Mouse (Mus musculus): ENCODE data around the gene Myo3b. TPM values are rescaled to one million over a fixed set of nuclear protein-coding genes. Genes with fewer than 3 reads are reported as not detected.

Gene Myo3b
- total RNA-seq, 2 experiments from 2014 or later = 0.61 to 0.72 TPM

- DNase-seq (ENCODE audit: extremely low spot score in 1 of 2, low spot score in 2 of 2) = no peak
Observed at GRCm38 (mm10) chr2:70031472-70031871, 7.5 kb upstream of the Myo3b start.

DNA sequence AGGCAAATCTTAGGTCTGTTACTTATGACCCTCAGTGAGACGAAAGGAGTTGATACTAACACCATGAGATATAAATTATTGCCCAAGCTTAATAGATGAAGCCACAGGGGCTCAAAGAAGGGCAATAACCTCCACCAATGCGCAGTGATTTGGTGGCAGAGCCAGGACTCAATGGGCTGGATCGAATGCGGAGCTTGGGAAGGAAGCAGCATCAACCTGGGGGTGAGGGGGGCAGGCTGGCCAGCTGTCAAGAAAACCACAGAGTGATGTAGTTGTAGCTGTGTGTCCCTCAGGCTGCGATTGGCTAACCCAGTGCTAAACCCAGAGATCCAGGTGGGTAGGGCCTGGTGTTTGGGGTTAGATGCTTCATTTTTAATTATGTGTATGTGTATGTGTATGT is 4.0 kb upstream of the Myo3b start:
- no peak for DNase-seq (ENCODE audit: extremely low spot score in 1 of 2, low spot score in 2 of 2)
- intact Hi-C loops (cut with DNase I) = loop anchor here (10.0 kb wide), 1 partner anchor 520 kb away; the partner anchor contains the start of gene Gad1
- H3K27ac ChIP-seq = no peak overlapping the region
- no peak overlapping the region for H3K4me3 ChIP-seq
- TF ChIP-seq CTCF (IDR thresholded peaks at IDR 0.05) = no peak

More at GRCm38 (mm10) chr2:70031472-70031871, 7.5 kb upstream of the Myo3b start:
- intact Hi-C loops (cut with DNase I) = loop anchor here (10.0 kb wide), 1 partner anchor 523 kb away; the partner anchor contains the start of gene Gad1
- no peak for TF ChIP-seq CTCF (IDR thresholded peaks at IDR 0.05)
- H3K27ac ChIP-seq = no peak overlapping the region
- no peak overlapping the region for H3K4me3 ChIP-seq

DNA sequence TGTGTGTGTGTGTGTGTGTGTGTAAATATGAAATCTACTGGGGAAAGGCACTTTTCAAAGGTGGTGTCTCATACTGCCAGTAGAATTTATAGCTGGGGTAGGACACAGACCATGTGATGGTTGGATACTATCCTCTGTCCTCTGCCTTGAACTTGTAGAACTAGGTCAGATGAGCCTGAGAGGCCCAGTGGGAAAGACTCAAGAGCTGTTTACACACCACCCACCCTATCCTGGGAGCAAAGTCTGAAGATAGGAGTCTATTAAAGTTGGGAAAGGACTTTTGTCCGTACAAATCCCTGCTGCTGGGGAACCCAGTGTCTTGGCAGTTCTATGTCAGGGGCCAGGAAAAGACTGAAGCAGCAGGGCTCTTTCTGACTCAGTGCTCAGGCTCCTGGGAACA is 3.6 kb upstream of the Myo3b start:
- intact Hi-C loops (cut with DNase I) = loop anchor here (10.0 kb wide), 1 partner anchor 519 kb away; the partner anchor contains the start of gene Gad1
- Histone ChIP-seq H3K27ac (no peak overlapping the region), H3K4me3 (no peak overlapping the region)
- no peak for TF ChIP-seq CTCF (IDR thresholded peaks at IDR 0.05)
- no peak for DNase-seq (ENCODE audit: extremely low spot score in 1 of 2, low spot score in 2 of 2)

GRCm38 (mm10) chr2:70037221-70037620 is 1.7 kb upstream of the Myo3b start:
- no peak for DNase-seq (ENCODE audit: extremely low spot score in 1 of 2, low spot score in 2 of 2)
- TF ChIP-seq CTCF (IDR thresholded peaks at IDR 0.05) = peak; percentile 58
- Histone ChIP-seq H3K4me3 (no peak overlapping the region), H3K27ac (no peak overlapping the region)
- intact Hi-C loops (cut with DNase I) = loop anchor here (2.0 to 10.0 kb wide), 2 partner anchors 78 to 518 kb away; partner anchors contain the start of gene Gad1

DNA sequence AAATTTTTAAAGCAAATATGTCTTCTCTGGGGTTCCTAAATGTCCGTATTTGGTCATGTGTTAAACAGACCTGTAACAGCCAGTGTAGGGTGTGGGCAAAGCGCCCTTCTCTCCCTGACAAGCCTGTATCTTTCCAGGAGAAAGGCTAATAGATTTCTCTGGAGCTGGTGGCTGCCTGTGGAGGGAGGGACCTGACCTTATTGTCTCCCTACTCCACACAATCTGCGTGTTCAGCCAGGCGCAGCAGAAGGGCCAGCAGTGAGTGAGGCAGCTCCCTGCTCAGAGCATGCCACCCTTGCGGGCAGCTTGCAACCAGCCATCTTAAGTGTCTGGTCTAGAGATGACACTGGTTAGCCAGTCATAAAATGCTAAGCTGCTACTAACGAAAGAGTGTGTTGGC is 5.5 kb downstream of the Myo3b start:
- DNase-seq (ENCODE audit: extremely low spot score in 1 of 2, low spot score in 2 of 2) = no peak
- intact Hi-C loops (cut with DNase I) = no loop called here
- H3K27ac ChIP-seq = no peak overlapping the region
- TF ChIP-seq CTCF (IDR thresholded peaks at IDR 0.05) = no peak
- H3K4me3 ChIP-seq = no peak overlapping the region

- no peak overlapping the region for H3K27ac ChIP-seq
- TF ChIP-seq CTCF (IDR thresholded peaks at IDR 0.05) = no peak
- intact Hi-C loops (cut with DNase I) = no loop called here
- H3K4me3 ChIP-seq = no peak overlapping the region
- no peak for DNase-seq (ENCODE audit: extremely low spot score in 1 of 2, low spot score in 2 of 2)
Observed at GRCm38 (mm10) chr2:70047868-70048267, 8.9 kb downstream of the Myo3b start.

DNA sequence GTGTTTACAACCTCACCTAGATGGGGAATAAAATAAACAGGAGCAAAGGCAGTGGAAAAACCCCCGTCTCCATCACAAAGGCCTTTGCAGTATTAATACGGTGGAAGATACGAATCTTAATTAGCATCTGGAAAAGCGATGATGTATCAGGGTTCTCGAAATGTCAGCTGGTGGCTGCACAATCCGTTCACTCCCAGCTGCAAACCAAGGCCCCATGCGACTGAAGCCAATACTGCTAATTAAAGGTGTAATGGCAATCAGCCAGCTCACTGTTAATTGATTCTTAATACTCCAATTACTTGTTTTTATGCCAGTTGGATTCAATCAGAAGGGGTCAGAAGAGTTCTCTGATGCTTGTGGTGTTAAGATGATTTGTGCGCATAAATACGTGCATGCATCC is 14.9 kb downstream of the Myo3b start:
- Histone ChIP-seq H3K4me3 (no peak overlapping the region), H3K27ac (no peak overlapping the region)
- intact Hi-C loops (cut with DNase I) = no loop called here
- DNase-seq (ENCODE audit: extremely low spot score in 1 of 2, low spot score in 2 of 2) = no peak
- TF ChIP-seq CTCF (IDR thresholded peaks at IDR 0.05) = no peak

- Histone ChIP-seq H3K4me3 (no peak overlapping the region), H3K27ac (no peak overlapping the region)
- no peak for DNase-seq (ENCODE audit: extremely low spot score in 1 of 2, low spot score in 2 of 2)
- intact Hi-C loops (cut with DNase I) = no loop called here
- no peak for TF ChIP-seq CTCF (IDR thresholded peaks at IDR 0.05)
Observed at GRCm38 (mm10) chr2:70058201-70058600, 19.3 kb downstream of the Myo3b start.

GRCm38 (mm10) chr2:70060359-70061345 is 21.7 kb downstream of the Myo3b start:
- DNase-seq (ENCODE audit: extremely low spot score in 1 of 2, low spot score in 2 of 2) = no peak
- no peak overlapping the region for H3K4me3 ChIP-seq
- TF ChIP-seq CTCF (IDR thresholded peaks at IDR 0.05) = no peak
- H3K27ac ChIP-seq = no peak overlapping the region
- intact Hi-C loops (cut with DNase I) = no loop called here

GRCm38 (mm10) chr2:70065116-70065515 is 26.2 kb downstream of the Myo3b start:
- intact Hi-C loops (cut with DNase I) = no loop called here
- no peak for DNase-seq (ENCODE audit: extremely low spot score in 1 of 2, low spot score in 2 of 2)
- Histone ChIP-seq H3K27ac (no peak overlapping the region), H3K4me3 (no peak overlapping the region)
- TF ChIP-seq CTCF (IDR thresholded peaks at IDR 0.05) = no peak

DNA sequence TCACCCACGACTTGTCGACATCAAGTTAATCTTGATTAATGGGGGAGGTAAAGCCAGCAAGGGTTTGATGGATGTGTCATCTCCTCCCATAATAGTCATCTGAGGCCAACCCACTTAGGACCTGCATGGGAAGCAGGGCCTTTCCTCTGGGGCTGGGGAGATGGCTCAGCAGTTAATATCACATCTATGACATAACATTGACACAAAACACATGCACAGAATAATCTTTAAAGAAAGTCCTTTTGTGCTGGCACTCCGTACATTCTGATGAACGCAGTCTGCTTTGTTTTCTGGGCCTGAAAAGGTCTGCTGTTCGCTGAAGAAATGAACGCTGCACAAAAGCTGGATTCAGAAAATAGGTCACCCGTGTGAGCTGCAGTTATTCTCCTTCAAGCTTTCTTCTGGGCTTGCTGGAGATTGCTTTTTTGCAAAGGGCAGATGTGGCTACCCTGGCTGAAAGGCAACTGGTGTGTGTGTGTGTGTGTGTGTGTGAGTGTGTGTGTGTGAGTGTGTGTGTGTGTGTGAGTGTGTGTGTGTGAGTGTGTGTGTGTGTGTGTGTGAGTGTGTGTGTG is 26.9 kb downstream of the Myo3b start:
- intact Hi-C loops (cut with DNase I) = no loop called here
- no peak for TF ChIP-seq CTCF (IDR thresholded peaks at IDR 0.05)
- no peak for DNase-seq (ENCODE audit: extremely low spot score in 1 of 2, low spot score in 2 of 2)
- H3K27ac ChIP-seq = no peak overlapping the region
- H3K4me3 ChIP-seq = no peak overlapping the region

GRCm38 (mm10) chr2:70066338-70067022 is 27.6 kb downstream of the Myo3b start:
- intact Hi-C loops (cut with DNase I) = no loop called here
- no peak overlapping the region for H3K4me3 ChIP-seq
- DNase-seq (ENCODE audit: extremely low spot score in 1 of 2, low spot score in 2 of 2) = no peak
- no peak for TF ChIP-seq CTCF (IDR thresholded peaks at IDR 0.05)
- no peak overlapping the region for H3K27ac ChIP-seq
